Mouse (Mus musculus): ENCODE measurements around the gene Atp6v0a4.

The Atp6v0a4 gene

DNA sequence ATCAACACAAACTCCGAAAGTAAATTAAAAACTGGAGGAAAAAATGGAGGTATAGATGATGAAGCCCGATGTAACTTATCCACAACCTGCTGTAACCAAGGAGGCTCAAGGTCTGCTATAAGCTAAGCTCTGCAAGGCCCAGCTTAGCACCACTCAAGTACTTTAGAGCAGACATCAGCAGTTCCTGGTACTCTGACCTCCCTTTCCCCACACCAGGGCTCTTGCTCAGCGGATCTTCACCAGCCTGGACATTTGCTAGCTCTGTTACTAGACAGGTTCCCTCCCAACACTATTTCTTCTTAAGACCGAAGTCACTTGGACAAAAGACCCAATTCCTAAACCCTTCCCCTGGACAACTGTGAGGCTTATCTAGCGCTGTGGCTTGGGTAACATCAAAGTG lies 496 bp upstream of the Atp6v0a4 start:
- no peak for DNase-seq (ENCODE audit: low read depth, low spot score)

DNA sequence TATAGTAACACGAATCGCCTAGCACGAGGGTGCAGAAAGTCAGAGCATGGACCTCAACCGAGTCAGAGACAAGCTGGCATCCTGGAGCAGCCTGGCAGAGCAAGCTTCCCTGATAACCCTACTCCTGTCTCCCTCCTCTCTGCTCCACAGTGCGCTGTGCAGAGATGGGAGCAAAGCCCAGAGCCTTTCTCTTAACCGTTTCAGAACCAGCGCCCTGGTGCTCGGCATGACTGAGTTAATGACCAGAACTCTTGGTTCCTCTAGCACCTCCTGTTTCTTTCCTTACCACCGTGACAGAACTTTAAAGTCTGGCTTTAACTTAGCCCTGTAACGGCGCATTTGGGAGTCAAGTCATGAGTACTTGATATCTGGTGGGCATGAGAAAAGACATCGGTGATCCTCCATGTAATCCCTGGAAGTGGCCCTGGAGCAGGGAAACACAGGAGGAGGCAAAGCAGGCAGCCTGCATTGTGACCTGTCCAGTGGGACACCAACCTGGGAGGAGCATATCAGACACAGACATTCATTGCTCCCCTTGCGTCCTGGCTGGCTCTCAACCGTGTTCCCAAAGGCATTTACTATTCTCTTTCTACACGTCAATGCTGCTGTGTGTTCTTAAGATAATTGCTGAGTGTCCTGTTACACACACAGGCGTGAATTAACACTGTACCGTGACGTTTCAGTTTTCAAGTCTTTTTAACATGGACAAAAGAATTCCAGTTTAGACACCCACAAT lies 747 bp downstream of the Atp6v0a4 start:
- no peak for DNase-seq (ENCODE audit: low read depth, low spot score)

DNA sequence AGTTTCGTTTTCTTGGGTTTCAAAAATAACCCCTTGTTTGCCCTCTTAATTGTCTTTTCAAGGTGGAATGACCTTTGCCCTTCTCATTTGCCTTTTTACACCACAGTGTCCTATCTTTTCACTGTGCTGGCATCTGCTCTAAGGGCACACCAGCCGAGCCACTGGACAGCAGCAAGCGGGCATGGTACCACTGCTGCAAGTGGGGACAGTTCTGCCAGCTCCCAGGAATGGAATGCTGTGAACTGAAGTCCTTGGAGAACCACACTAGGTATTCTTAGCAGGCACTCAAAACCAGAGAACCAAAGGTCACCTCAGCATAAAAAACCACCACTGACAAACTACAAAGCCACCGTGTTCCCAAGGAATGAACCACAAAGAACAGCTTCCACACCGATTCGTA lies 1.6 kb downstream of the Atp6v0a4 start:
- DNase-seq (ENCODE audit: low read depth, low spot score) = no peak

DNA sequence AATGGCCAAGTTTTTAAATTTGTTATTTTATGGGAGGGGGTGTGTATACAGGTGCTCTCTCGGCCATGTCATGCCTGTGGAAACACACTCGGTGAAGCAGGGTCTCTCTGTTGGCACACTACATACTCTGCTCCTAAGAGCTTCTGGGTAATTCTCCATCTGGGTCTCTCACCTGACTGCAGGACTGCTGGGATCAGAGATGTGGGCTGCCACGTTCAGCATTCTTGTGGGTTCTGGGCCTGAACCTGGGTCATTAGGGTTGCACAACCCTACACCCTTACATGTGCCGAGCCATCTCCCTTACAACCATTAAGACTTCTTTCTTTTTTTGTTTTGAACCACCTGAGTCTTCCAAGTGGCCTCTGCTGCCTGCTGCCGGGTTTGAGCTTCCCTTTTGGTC lies 2.5 kb downstream of the Atp6v0a4 start:
- no peak for DNase-seq (ENCODE audit: low read depth, low spot score)

DNA sequence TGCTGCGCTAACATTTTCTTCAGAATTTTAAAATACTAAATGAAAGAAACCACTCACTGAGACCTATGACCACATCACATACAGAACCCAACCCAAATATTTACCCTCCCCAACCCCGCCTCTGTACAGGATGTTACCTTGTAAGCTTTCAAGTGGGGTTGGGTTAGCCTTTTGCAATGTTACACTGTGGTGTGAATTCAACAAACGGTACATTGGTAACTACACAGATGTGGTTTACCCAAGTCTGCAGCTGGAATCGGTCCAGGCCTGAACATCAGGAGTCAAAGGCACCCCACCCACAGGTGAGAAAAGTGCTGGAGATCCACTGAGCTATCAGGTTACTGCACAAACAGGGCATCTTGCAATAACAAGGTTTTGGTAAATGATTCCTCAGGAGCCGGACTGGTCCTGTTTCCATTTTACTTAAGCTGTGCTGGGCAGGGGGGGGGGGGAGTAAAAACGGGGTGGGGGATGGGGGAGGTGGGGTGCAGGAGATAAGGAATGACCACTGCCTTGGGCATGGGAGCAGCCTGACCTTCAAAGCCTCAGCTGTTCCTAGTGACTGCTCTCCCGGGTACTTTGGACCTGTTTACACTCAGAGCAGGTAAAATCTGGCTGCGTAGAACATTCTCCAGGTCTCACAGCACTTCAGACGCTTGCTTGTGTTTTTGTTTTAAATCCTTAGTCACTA lies 3.6 kb downstream of the Atp6v0a4 start:
- no peak for DNase-seq (ENCODE audit: low read depth, low spot score)

DNA sequence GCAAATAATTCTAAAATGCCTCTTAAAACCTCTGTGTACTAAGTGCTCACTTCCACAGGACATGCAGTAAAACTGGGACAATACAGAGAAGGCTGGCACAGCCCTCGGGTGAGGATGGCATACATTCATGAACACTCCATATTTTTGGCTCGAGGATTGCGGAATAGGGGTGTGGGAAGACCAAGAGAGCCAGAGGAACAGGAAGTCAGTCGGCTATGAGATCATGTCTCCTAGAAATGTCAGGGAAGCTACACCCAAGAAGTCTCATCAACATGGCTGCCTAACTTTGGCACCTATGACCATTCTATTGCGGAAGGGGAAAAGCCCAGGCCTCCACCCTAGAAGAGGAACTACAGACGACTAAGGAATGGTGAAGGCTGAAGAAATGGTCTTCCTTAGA lies 6.0 kb downstream of the Atp6v0a4 start:
- no peak for DNase-seq (ENCODE audit: low read depth, low spot score)

DNA sequence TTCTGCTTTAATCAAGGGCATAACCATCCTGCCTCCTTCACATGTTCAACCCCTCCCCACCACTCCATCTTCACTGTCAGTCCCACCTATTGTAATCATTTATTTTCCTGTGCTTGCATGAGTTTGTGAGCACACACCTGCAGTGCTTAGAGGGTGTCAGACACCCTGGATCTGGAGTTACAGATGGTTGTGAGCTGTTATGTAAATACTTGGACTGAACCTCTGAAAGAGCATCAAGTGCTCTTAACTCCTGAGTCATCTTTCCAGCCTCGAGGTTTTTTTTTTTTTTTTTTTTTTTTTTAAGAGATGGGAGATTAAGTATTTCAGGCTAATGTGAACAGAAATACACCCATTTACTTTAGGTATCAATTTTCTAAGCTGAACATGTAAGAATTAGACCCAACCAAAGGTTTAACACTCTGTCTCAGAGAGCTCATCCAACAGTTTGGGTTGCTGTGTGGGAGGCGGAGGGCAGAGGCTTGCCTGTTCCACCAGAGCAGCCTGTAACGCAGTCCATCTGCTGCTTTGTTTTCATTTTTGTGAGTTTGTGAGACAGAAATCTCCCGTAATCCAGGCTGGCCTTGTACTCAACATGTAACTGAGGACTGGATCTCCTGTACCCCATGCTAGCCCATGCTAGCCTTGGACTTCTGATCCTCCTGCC lies 8.1 kb downstream of the Atp6v0a4 start:
- no peak for DNase-seq (ENCODE audit: low read depth, low spot score)

DNA sequence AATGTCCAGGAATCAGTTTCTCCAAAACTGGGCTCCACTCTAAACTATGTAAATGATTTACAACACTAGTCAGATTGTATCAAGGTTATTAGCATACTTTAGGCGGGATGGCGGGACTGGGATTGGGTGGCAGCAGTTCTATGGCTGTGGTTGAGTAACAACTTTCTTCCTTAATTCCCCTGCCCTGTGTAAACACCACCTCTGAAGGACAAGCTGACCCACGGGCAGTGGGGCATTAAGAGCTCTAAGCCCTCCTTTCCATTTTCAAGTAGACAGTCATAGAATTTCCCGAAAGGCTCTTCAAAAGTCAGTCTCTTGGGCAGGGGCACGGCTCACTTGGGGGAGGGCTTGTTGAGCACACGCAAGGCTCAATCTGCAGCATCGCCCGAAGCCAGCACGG lies 13.5 kb downstream of the Atp6v0a4 start:
- DNase-seq (ENCODE audit: low read depth, low spot score) = no peak

DNA sequence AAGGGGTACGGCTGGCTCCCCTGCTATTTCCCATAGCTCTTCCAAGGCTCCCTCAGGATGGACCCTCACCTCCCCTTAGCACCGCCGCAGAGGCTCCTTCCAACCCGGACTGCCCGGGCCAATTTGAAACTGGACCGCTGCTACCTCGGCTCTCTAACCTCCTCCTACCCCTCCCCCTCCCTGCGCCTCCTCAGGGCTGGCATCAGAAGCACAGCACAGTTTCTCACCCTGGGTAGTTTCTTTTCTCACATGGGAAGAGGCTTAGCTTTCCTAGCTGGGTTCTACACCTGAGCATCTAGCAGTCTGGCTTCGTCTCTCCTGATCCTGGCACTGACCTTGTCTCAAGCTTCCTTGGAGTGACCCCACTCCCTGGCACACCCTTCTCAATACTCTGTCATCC lies 14.5 kb downstream of the Atp6v0a4 start:
- no peak for DNase-seq (ENCODE audit: low read depth, low spot score)

DNA sequence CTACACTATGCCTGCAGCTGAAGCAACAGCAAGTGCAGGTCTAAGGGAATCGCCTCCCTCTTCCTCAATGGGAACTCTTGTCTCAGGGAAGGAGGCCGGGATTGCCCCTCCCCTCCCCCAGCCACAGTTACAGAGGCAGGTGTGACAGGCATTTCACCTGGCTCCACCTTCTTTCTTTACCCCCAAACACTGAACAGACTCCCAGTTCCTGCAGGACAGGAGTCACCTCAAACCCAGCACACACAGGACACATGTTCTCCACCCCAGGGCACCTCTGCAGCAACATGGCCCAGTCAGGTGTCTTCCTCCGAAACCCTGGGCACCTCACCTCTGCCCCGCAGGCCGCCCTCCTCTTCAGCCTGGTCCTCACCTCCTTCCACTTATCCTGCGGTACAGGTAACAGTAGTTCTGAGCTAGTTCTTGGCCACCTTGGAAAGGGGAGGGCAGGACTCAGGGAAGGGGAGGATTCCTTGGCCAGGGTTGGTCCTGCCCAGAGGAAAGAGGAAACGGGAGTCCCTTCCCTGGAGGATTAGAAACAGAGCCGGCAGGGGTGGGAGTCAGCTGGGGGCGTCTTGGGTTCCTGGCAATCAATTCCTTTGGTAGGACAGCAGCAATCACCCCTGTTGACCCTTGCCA lies 15.1 kb downstream of the Atp6v0a4 start, which contains the start of gene Tmem213:
Tmem213 (plus strand) TSS at position 96 of the 636 bp plus-strand sequence.
- no peak for DNase-seq (ENCODE audit: low read depth, low spot score)

DNA sequence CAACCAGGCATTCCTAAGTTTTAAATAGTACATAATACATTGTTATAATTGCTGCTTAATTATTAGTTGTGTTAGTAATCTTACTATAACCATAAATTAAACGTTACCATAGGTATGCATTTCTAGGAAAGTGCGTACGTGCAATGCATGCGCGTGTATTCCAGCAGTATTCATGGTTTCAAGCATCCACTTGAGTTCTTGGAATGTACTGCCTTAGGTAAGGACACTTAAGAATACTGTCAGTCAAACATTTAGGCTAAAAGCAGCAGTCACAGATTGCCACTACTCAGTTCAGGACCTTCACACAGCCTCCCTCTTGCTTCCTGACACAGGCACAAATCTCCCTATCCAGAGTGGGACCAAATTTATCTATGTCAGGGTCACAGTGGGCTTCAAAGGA lies 15.9 kb downstream of the Atp6v0a4 start:
- DNase-seq (ENCODE audit: low read depth, low spot score) = no peak

DNA sequence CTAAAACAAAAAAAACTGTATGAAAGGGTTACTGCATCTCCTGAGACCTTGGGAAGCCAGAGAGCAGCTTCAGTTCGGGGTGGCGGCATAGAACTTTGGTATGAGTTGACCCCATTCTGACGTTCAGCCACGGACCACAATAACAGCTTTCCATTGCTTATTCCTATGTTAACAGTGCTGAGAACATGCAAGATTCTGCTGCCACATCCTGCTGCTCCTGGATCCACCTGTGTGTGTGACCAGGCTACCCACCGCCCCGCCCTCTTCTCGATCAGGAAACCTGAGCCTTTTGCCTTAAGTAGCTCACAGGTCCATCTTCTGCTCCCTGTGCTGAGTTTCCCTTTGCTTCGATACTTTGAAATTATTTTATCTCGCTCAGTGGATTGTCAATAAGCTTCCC lies 18.5 kb downstream of the Atp6v0a4 start:
- DNase-seq (ENCODE audit: low read depth, low spot score) = no peak

DNA sequence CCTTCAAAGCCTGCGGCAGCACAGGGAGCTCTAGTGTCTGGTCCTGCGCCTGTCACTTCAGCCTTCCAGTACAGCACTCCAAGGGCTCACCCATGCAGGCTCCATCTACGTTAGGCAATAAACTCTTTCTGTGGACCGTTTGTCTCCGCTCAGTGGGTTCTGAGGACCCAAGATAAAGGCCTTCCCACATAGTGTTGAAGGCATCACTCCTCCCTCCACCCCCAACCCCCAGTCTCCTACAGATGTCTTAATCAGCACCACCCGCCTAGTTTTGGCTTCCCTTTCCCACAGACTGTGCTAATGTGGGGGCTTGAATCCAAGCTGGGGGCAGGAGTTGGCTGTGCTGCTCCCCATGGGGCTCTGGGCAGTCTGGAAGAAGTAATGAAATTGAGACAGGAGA lies 20.6 kb downstream of the Atp6v0a4 start:
- no peak for DNase-seq (ENCODE audit: low read depth, low spot score)

DNA sequence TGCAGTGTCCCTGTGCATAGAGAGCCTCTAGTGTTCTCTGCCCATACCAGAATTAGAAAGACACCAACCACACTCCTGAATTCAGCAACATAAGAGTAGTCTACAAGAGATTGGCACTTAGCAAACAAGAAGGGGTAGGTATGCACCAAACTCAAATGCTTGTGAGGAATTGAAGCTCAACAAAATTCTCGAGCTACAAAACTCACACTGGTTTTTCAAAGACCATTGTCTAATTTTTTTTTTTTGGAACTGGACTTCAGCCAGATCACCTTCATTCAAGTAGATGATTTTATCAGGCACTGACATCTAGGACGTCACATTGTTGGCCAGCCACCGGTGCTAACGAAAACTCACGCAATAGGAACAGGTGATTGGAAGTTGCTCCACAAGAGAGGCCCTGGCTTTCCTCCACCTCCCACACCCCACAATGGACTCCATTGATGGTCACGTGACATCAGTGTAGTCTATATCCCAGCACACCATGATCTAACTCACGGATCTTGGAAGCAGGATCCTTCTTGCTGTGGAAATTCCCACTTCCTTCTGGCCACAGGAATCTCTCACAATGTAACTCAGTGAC lies 22.1 kb downstream of the Atp6v0a4 start:
- DNase-seq (ENCODE audit: low read depth, low spot score) = no peak

DNA sequence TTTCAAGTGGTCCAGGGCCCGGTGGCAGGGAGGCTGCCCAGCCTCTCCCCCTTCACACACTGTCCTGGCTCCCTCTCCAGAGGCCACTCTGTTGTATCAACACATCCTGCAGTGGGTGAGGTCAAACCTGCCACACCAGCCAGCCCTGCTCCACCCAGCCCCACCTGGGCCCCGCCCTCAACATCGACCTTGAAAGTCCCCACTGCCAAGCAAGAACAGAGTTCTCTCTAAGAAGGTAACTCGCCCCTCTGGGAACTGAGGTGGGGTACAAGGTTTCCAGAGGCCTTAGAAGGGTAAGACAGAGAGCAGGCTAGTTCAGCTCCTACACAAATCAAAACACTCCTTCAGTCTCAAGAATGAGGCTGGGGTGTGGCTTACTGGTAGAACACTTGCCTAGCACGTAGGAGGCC lies 27.4 kb downstream of the Atp6v0a4 start:
- no peak for DNase-seq (ENCODE audit: low read depth, low spot score)

DNA sequence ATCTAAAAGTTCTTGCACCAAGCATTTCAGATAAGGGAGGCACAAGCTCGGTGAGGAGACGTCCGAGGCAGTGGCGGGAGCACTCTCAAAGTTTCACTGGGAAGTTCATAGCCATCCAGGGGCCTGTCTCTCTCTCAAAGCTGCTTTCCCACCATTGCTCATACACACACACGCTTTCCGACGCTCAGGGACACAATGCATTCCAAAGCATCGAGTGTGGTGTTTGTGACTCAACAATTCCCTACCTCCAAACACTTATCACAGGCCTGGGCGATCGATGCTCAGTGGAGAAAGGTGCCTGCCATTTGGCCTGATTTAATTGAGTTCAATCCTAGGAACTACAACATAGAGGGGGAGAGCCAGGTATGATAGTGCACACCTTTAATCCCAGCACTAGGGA lies 29.7 kb downstream of the Atp6v0a4 start:
- no peak for DNase-seq (ENCODE audit: low read depth, low spot score)

DNA sequence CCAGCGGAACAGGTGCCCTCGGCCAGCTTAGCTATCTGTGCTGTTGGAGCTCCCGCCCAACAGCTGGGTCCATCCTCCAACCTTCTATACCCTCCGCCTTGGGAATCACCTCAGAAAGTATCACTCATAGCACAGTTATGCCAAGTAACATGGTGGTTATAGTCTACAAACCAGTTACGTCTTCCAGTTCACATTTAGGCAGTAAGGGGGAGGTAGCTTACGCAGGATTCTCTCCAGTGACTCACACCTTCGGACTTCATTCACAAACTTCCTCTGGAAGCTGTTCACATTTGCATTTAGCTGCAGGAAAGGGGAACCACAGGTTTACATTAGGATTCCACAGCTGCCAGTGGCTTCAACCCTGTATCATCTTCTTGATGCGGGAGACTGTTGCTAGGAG lies 31.8 kb downstream of the Atp6v0a4 start:
- no peak for DNase-seq (ENCODE audit: low read depth, low spot score)

DNA sequence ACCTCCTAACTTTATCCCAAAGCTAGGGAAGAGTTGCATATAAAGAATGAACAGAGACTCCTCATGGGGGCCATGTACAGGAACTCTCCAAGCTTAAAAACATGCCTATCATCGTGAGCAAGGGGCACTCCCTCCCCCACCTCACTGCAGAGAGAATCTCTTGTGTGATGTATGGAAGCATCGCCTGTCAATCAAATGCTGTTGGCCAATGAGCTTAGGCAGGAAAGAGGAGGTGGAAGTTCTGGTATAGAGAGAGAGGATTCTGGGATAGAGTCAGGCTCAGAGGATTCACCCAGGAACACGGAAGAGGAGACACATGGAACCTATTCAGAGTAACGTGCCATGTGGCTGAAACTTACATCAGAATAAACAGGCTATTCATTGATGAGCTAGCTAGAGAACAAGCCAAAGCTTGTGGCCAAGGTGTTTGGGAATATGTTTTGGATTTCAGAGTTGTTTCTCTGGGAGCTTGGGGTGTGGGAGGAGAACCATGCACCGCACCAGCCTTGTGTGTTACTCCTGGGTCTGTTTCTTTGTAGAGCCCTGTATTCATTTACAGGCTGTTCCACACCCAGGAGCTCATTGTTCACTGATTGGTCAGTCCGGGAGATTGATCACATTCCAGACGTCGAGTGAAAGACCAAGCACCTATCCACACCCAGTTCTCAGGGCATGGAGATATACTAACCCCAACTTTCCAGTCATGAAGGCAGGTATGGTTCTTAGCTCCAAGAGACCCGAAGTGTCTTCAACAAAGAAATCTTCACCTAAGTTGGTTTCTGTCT lies 37.0 kb downstream of the Atp6v0a4 start:
- no peak for DNase-seq (ENCODE audit: low read depth, low spot score)

DNA sequence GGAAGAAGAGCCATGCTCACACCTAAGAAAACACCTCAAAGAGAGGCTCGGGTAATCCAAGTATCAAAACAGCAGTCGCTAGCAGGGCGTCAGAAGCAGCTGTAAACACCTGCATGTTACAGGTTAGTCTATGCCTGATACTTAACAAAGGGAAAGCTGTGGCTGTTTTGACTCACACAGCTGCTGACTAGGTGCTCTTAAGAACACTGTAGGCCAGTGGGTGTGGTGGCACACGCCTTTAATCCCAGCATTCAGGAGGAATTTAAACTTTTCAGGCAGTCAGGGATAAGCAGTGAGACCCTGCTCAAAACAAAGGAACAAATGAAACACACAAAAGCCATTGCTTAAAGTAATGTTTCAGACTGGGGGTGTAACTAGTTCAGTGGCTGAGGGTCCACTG lies 41.2 kb downstream of the Atp6v0a4 start:
- DNase-seq (ENCODE audit: low read depth, low spot score) = no peak

DNA sequence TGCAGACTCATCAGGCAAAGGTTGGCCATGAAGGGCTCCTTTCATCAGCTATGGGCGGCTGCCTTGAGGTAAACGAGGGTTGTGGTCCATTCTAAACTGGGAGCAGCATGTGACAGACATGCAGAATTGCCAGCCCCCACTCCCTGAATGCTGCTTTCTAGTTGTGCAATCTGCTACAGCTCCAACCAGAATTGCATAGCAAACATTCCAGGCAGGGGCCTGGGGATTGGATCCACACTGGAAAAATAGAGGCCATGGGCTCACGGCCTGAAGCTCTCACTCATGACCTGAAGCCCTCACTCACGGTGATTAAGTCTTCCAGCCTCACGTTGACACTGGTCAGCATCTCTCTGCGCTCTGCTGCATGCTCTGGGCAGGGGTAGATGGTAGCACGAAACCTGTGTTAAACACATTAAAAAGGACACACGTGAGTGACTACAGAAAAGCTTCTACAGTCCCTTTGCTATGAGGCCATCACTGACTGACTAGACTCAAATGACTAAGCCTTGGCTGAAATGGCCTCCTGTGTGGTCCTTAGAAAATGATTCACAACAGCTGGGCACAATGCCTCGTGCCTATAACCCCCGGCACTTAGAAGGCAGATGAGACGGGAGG lies 42.6 kb downstream of the Atp6v0a4 start:
- DNase-seq (ENCODE audit: low read depth, low spot score) = no peak

DNA sequence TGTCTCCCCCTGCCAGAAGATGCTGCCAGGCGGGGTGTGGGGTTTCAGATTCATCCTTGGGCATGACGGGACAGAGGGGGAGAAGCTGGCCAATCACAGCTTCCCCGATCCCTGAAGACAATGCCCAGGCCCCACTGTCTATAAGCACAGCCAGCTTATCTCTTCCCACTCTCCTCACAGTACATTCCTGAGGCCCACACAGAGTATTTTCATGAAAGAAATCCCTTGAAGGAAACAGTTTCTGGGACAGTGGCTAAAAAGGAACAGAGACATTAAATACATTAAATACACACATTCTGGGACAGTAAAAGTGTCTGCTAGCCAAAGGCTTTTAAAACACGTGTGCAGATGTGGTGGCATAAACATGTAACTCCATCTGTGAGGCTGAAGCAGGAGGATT lies 44.0 kb downstream of the Atp6v0a4 start:
- DNase-seq (ENCODE audit: low read depth, low spot score) = no peak
